ENCODE assay signal across 27 mouse cellular contexts in genomic region chr12:70710311-70710710, GRCm38 (mm10).
"Had no signal": no experiment of that assay in that cellular context is flagged by ENCODE, and none has a peak within 500 bp of the region (broad histone marks: within the 10 kb centered on the region; RNA-seq: fewer than 3 reads in every experiment).

No protein-coding gene starts in this region.

- H3K4me3 ChIP-seq: embryonic facial prominence, embryonic 10.5 days; embryonic facial prominence, embryonic 12.5 days; embryonic facial prominence, embryonic 13.5 days; embryonic facial prominence, embryonic 15.5 days; erythroblast, embryonic 14.5 days; forebrain, embryonic 10.5 days; forebrain, embryonic 12.5 days; forebrain, embryonic 13.5 days; forebrain, embryonic 15.5 days; gastrocnemius, adult 2 months; heart, adult 2 months had no signal

- ATAC-seq: forebrain, embryonic 13.5 days; forebrain, embryonic 14.5 days; forebrain, embryonic 15.5 days; forebrain, embryonic 16.5 days; forebrain, postnatal 0 days had no signal

- H3K27ac ChIP-seq: embryonic facial prominence, embryonic 10.5 days; embryonic facial prominence, embryonic 12.5 days; embryonic facial prominence, embryonic 13.5 days; embryonic facial prominence, embryonic 15.5 days; forebrain, embryonic 10.5 days; forebrain, embryonic 12.5 days; forebrain, embryonic 13.5 days; forebrain, embryonic 15.5 days; gastrocnemius, adult 2 months; heart, adult 2 months had no signal

- H3K9me3 ChIP-seq: embryonic facial prominence, embryonic 10.5 days; embryonic facial prominence, embryonic 12.5 days; embryonic facial prominence, embryonic 13.5 days; embryonic facial prominence, embryonic 15.5 days; forebrain, embryonic 10.5 days; forebrain, embryonic 12.5 days; forebrain, embryonic 13.5 days; forebrain, embryonic 15.5 days had no signal

- H3K27me3 ChIP-seq: embryonic facial prominence, embryonic 12.5 days; embryonic facial prominence, embryonic 13.5 days; embryonic facial prominence, embryonic 15.5 days; forebrain, embryonic 12.5 days; forebrain, embryonic 13.5 days; forebrain, embryonic 15.5 days had no signal

- H3K9ac ChIP-seq: embryonic facial prominence, embryonic 12.5 days; embryonic facial prominence, embryonic 13.5 days; embryonic facial prominence, embryonic 15.5 days; forebrain, embryonic 12.5 days; forebrain, embryonic 13.5 days; forebrain, embryonic 15.5 days; forebrain, postnatal 0 days had no signal

- H3K4me1 ChIP-seq: forebrain, embryonic 13.5 days; forebrain, embryonic 15.5 days had no signal

- H3K36me3 ChIP-seq: embryonic facial prominence, embryonic 10.5 days; embryonic facial prominence, embryonic 12.5 days; embryonic facial prominence, embryonic 13.5 days; embryonic facial prominence, embryonic 15.5 days; forebrain, embryonic 10.5 days; forebrain, embryonic 12.5 days; forebrain, embryonic 15.5 days had no signal

- DNase-seq: cerebellum, adult 8-10 months; cerebellum, adult 9-10 months; cerebellum, adult 9-11 months; cerebellum, postnatal 10 days; cerebellum, postnatal 14 days; cerebellum, postnatal 25 days; cerebellum, postnatal 36 days; embryo, embryonic 11 days; forebrain, postnatal 0 days; gastrocnemius, adult 2 months; gastrocnemius, postnatal 10 days; gastrocnemius, postnatal 14 days; gastrocnemius, postnatal 25 days; gastrocnemius, postnatal 36 days; heart, adult 18-20 months; heart, adult 2 months had no signal

- H3K4me2 ChIP-seq: embryonic facial prominence, embryonic 12.5 days; embryonic facial prominence, embryonic 13.5 days; embryonic facial prominence, embryonic 15.5 days; forebrain, embryonic 12.5 days; forebrain, embryonic 13.5 days; forebrain, embryonic 15.5 days had no signal
